Mouse (Mus musculus) E14TG2a.4 (cell line): Measurements from ENCODE around the gene Hc.

Experiments used
- CTCF ChIP-seq: conservative IDR thresholded peaks from 2 replicates; pipeline ENCODE4 v1.5.1; 2014; ENCODE audit warnings: low read length
- NANOG ChIP-seq: IDR thresholded peaks from 2 replicates; pipeline ENCODE4 v1.6.1; 2014; ENCODE audit warnings: borderline replicate concordance, low read length, mixed read lengths
- POU5F1 ChIP-seq: IDR thresholded peaks from 2 replicates; pipeline ENCODE4 v1.6.1; 2014; ENCODE audit warnings: low read length, borderline replicate concordance

- TF ChIP-seq CTCF (no peak), NANOG (no peak), POU5F1 (no peak)
These were observed 81.7 kb downstream of the Hc start for GRCm38 (mm10) chr2:34979459-34980011.
